Mouse (Mus musculus) midbrain, postnatal 0 days (tissue): Measurements from ENCODE around the gene Asic1. TPM values are rescaled to one million over a fixed set of nuclear protein-coding genes. Genes with fewer than 3 reads are reported as not detected.

Experiments
- ATAC-seq: fragments of 200-750 bp; cut with Nextera tagmentation; 2 replicates; pipeline ENCODE4 v1.8.0; 2017; ENCODE audit warnings: moderate number of reproducible peaks, mild to moderate bottlenecking, moderate TSS enrichment, moderate library complexity; ENCODE audit not compliant: low FRiP score
- DNase-seq: peaks from one replicate; pipeline ENCODE4 v3.0.0-alpha.2; 2015; ENCODE audit warnings: low spot score
- H3K27ac ChIP-seq: fragments of 300-500 bp; sonication (generic); 2 replicates; pipeline ENCODE4 v1.5.1; 2014; ENCODE audit warnings: low read depth, mild to moderate bottlenecking, low read length, mixed read lengths
- H3K27me3 ChIP-seq: fragments of 300-500 bp; sonication (generic); 2 replicates; pipeline ENCODE4 v1.6.1; 2014; ENCODE audit warnings: low read length, control low read depth, mixed read lengths; ENCODE audit not compliant: insufficient read depth
- H3K36me3 ChIP-seq: fragments of 300-500 bp; sonication (generic); 2 replicates; pipeline ENCODE4 v1.6.1; 2014; ENCODE audit warnings: low read length, control low read depth, mixed read lengths; ENCODE audit not compliant: insufficient read depth
- H3K4me1 ChIP-seq: fragments of 300-500 bp; sonication (generic); 2 replicates; pipeline ENCODE4 v1.6.1; 2014; ENCODE audit warnings: mild to moderate bottlenecking, control low read depth, antibody characterized with exemption, low read length, mixed read lengths; ENCODE audit not compliant: insufficient read depth
- H3K4me2 ChIP-seq: fragments of 300-500 bp; sonication (generic); 2 replicates; pipeline ENCODE4 v1.6.1; 2014; ENCODE audit warnings: low read depth, mild to moderate bottlenecking, low read length, mixed read lengths; ENCODE audit not compliant: poor library complexity, severe bottlenecking
- H3K4me3 ChIP-seq: fragments of 300-500 bp; sonication (generic); 2 replicates; pipeline ENCODE4 v1.5.1; 2014; ENCODE audit warnings: low read depth, mild to moderate bottlenecking, low read length, moderate library complexity
- H3K9ac ChIP-seq: fragments of 300-500 bp; sonication (generic); replicated peaks from 2 replicates; pipeline ENCODE4 v1.6.1; 2014; ENCODE audit warnings: mild to moderate bottlenecking, low read length, moderate library complexity, mixed read lengths; ENCODE audit not compliant: poor library complexity, severe bottlenecking
- H3K9me3 ChIP-seq: fragments of 300-500 bp; sonication (generic); 2 replicates; pipeline ENCODE4 v1.6.1; 2016; ENCODE audit warnings: low read length, control low read depth
- CTCF ChIP-seq: IDR thresholded peaks from 2 replicates; pipeline ENCODE4 v1.5.1; 2016; ENCODE audit warnings: antibody characterized with exemption, mild to moderate bottlenecking
- WGBS: fragments of 180-500 bp; shearing (Covaris S2); extraction: QIAGEN DNeasy Blood & Tissue Kit; methylation state at CpG from one replicate; pipeline ENCODE4 v1.1.7; 2014; 5-methylcytosine and 5-hydroxymethylcytosine counted together
- polyA plus RNA-seq: library from polyadenylated mRNA; unstranded; fragments of >200 nt; fragmentation: Nextera tagmentation; extraction: Ambion mirVana; gene quantifications from 2 replicates; pipeline ENCODE4 v1.2.1, GENCODE M21; 2015
- total RNA-seq: library from RNA; depleted of rRNA; stranded (reverse); fragments of >200 nt; gene quantifications from 2 replicates; pipeline ENCODE4 v1.2.3, GENCODE M21; 2014

Gene Asic1
- total and polyA plus RNA-seq, 2 experiments from 2014 or later: 42.1 to 150 TPM

- Histone ChIP-seq H3K36me3 (peaks cover 34% of the 10 kb centered on the region), H3K9me3 (no peaks in the 10 kb centered on the region), H3K4me1 (peaks cover 15% of the 10 kb centered on the region), H3K4me3 (peak within 1 kb of the TSS; percentile 93), H3K27me3 (no peaks in the 10 kb centered on the region), H3K27ac (peak within 1 kb of the TSS; percentile 96), H3K4me2 (peak within 1 kb of the TSS; percentile 84), H3K9ac (peak within 1 kb of the TSS; percentile 98)
- DNase-seq: peak; percentile 98
- ATAC-seq: peak; percentile 95
- WGBS: under 1% methylated on average over 65 of the region's 71 CpGs
- TF ChIP-seq CTCF: peak; percentile 92
These were observed 32.1 kb downstream of the Asic1 start, which contains the start of gene Smarcd1 for GRCm38 (mm10) chr15:99701999-99702900. Gene Smarcd1 (plus strand): TSS chr15:99702129.

- H3K27ac ChIP-seq: peak overlapping the region; percentile 96
- H3K9ac ChIP-seq: peak overlapping the region; percentile 98
- DNase-seq (no peak), ATAC-seq (no peak)
- WGBS: 51% methylated on average over 9 of the region's 9 CpGs
- H3K4me2 ChIP-seq: peak overlapping the region; percentile 84
- H3K4me3 ChIP-seq: peak overlapping the region; percentile 93
- no peaks in the 10 kb centered on the region for H3K27me3 ChIP-seq
- peaks cover 15% of the 10 kb centered on the region for H3K4me1 ChIP-seq
- no peak for TF ChIP-seq CTCF
- H3K36me3 ChIP-seq: peaks cover 34% of the 10 kb centered on the region
- no peaks in the 10 kb centered on the region for H3K9me3 ChIP-seq
These were observed 32.9 kb downstream of the Asic1 start for GRCm38 (mm10) chr15:99703104-99703503.

GRCm38 (mm10) chr15:99703676-99704040, 33.5 kb downstream of the Asic1 start:
- peaks cover 15% of the 10 kb centered on the region for H3K4me1 ChIP-seq
- peak overlapping the region; percentile 93; the same call in 1 of the 2 replicates for H3K4me3 ChIP-seq
- DNase-seq (no peak), ATAC-seq (no peak)
- H3K9me3 ChIP-seq: no peaks in the 10 kb centered on the region
- H3K36me3 ChIP-seq: peaks cover 30% of the 10 kb centered on the region
- H3K9ac ChIP-seq: 0 out of 2 replicates have a peak overlapping the region, but pooled peaks have one; percentile 98
- H3K27ac ChIP-seq: 0 out of 2 replicates have a peak overlapping the region, but pooled peaks have one; percentile 18
- peak overlapping the region; percentile 84 for H3K4me2 ChIP-seq
- TF ChIP-seq CTCF: no peak
- no peaks in the 10 kb centered on the region for H3K27me3 ChIP-seq
- WGBS: 56% methylated on average over 5 of the region's 5 CpGs

GRCm38 (mm10) chr15:99704041-99704681, 34.0 kb downstream of the Asic1 start:
- no peaks in the 10 kb centered on the region for H3K27me3 ChIP-seq
- no peak for TF ChIP-seq CTCF
- peak overlapping the region; percentile 93 for H3K4me3 ChIP-seq
- H3K9me3 ChIP-seq: no peaks in the 10 kb centered on the region
- peak overlapping the region; percentile 84 for H3K4me2 ChIP-seq
- peak overlapping the region; percentile 98 for H3K9ac ChIP-seq
- peaks cover 15% of the 10 kb centered on the region for H3K4me1 ChIP-seq
- no peak for DNase-seq
- H3K36me3 ChIP-seq: peaks cover 30% of the 10 kb centered on the region
- ATAC-seq: no peak
- peak overlapping the region; percentile 19; the same call in 1 of the 2 replicates for H3K27ac ChIP-seq
- 16% methylated on average over 23 of the region's 23 CpGs for WGBS

- 0 out of 2 replicates have a peak overlapping the region, but pooled peaks have one; percentile 19 for H3K27ac ChIP-seq
- H3K9ac ChIP-seq: no peak overlapping the region
- TF ChIP-seq CTCF: no peak
- H3K4me1 ChIP-seq: peaks cover 15% of the 10 kb centered on the region
- peaks cover 32% of the 10 kb centered on the region for H3K36me3 ChIP-seq
- H3K4me2 ChIP-seq: peak overlapping the region; percentile 84
- no peak overlapping the region for H3K4me3 ChIP-seq
- no peaks in the 10 kb centered on the region for H3K9me3 ChIP-seq
- H3K27me3 ChIP-seq: no peaks in the 10 kb centered on the region
- DNase-seq: peak; percentile 24
- no peak for ATAC-seq
- WGBS: 20% methylated on average over 7 of the region's 7 CpGs
These were observed 34.7 kb downstream of the Asic1 start for GRCm38 (mm10) chr15:99704881-99705280.
